Mouse (Mus musculus) brain, embryonic 14.5 days (tissue): ENCODE measurements around the gene Pin1. TPM values are rescaled to one million over a fixed set of nuclear protein-coding genes. Genes with fewer than 3 reads are reported as not detected.

Source experiments
- DNase-seq: peaks from one replicate; pipeline ENCODE4 v3.0.0-alpha.2; 2011; ENCODE audit warnings: low read depth
- CTCF ChIP-seq: fragments of 200-500 bp; IDR thresholded peaks from 2 replicates; pipeline ENCODE4 v1.5.1; 2012; ENCODE audit warnings: inconsistent platforms, mild to moderate bottlenecking, moderate library complexity, borderline replicate concordance; ENCODE audit not compliant: insufficient read depth, insufficient read length; ENCODE audit errors: extremely low read depth
- POLR2A ChIP-seq: fragments of 200-500 bp; IDR thresholded peaks from 2 replicates; pipeline ENCODE4 v1.6.1; 2012; ENCODE audit warnings: mild to moderate bottlenecking, inconsistent platforms, borderline replicate concordance; ENCODE audit not compliant: poor library complexity, insufficient read depth, insufficient read length, severe bottlenecking; ENCODE audit errors: extremely low read depth
- polyA plus RNA-seq: library from polyadenylated mRNA; depleted of rRNA; stranded (reverse); fragments of >200 nt; gene quantifications from 2 replicates; pipeline ENCODE4 v1.2.3, GENCODE M21; 2012

The Pin1 gene
- polyA plus RNA-seq, 1 experiment, result 34.4 TPM

GRCm38 (mm10) chr9:20663956-20664355 lies 12.1 kb downstream of the Pin1 start:
- peak; percentile 90 for DNase-seq
- TF ChIP-seq CTCF, result no peak
- no peak for TF ChIP-seq POLR2A

DNA sequence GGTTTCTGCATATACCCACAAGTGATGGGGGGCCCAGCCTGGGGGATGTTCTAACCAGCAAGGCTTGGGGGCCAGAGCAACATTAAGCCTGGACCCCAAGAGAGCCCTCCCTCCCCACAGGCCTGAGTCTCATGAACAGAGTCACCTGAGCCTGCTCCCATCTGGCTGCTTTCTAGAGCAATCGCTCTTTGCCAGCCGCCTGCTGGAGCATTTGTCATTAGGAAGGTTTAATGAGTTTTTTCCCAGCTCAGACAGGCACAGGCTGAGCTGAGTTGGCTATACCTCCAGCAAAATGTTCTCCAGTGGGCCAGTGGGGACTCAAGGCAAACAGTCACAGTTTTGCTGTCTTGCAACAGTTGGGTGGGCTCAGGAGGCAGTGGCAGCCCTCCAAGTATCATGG lies 12.5 kb downstream of the Pin1 start:
- no peak for TF ChIP-seq POLR2A
- TF ChIP-seq CTCF, result no peak
- DNase-seq, result peak; percentile 80

DNA sequence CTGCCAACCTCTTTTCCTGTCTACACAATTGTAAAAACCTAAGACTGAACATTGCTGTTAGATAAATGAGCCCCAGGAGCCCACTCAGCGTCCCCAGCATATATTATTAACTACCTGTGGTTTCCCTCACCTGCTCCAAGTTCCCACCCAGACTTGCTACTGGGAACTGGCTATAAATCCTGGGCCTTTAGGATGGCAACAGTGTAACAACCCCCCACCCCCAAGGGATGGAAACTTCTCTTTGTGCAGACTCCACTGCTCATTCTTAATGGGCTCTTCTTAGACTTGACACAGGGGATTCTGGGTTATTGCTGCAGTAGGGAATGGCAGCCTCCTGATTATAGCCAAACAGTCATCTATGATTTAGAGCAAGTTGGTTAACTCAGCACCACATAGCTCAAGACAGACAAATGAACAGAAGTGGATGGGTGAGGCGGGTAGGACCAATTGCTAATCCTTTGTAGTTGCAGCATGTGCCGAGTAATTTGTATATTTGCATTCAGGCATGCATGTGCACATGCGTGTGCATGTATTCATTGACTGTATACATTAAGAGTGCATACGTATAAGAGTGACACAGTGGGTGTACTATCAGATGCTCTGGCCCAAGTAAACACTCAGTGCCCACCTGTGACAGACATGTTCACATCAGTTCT lies 13.2 kb downstream of the Pin1 start:
- DNase-seq, result no peak
- no peak for TF ChIP-seq CTCF
- no peak for TF ChIP-seq POLR2A

GRCm38 (mm10) chr9:20665925-20666324 lies 14.0 kb downstream of the Pin1 start:
- peak; percentile 81 for DNase-seq
- TF ChIP-seq POLR2A (no peak), CTCF (no peak)

- TF ChIP-seq POLR2A, result no peak
- no peak for TF ChIP-seq CTCF
- no peak for DNase-seq
Measured at GRCm38 (mm10) chr9:20666510-20667034, 14.7 kb downstream of the Pin1 start.

- TF ChIP-seq POLR2A, result no peak
- no peak for TF ChIP-seq CTCF
- no peak for DNase-seq
Measured at GRCm38 (mm10) chr9:20668065-20668464, 16.2 kb downstream of the Pin1 start.

DNA sequence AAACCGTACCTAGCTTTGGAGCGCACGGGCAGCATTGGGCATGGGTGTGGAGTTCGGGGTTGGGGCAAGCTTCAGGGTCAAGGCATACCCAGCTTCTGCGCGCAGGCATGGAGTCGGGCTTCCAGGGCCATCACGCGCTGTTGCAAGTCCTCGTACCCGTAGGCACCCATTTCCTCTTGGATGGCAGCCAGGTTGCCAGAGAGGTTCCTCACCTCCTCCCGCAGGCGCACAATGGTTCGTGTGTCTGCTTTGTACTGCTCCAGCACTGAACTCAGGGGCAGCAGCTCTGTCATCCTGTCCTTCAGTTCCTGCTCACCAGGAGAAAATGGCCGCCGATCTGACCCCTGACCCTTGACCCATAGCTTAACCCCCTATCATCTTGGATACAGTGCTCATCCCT lies 20.2 kb downstream of the Pin1 start:
- no peak for DNase-seq

GRCm38 (mm10) chr9:20677892-20678291 lies 26.0 kb downstream of the Pin1 start:
- no peak for DNase-seq

More for the DNA sequence above, 20.2 kb downstream of the Pin1 start:
- TF ChIP-seq POLR2A (no peak), CTCF (no peak)

GRCm38 (mm10) chr9:20680378-20680958 lies 28.6 kb downstream of the Pin1 start:
- peak; percentile 86 for DNase-seq
- TF ChIP-seq POLR2A (no peak), CTCF (no peak)

More at GRCm38 (mm10) chr9:20677892-20678291, 26.0 kb downstream of the Pin1 start:
- TF ChIP-seq CTCF, result no peak
- TF ChIP-seq POLR2A, result no peak

DNA sequence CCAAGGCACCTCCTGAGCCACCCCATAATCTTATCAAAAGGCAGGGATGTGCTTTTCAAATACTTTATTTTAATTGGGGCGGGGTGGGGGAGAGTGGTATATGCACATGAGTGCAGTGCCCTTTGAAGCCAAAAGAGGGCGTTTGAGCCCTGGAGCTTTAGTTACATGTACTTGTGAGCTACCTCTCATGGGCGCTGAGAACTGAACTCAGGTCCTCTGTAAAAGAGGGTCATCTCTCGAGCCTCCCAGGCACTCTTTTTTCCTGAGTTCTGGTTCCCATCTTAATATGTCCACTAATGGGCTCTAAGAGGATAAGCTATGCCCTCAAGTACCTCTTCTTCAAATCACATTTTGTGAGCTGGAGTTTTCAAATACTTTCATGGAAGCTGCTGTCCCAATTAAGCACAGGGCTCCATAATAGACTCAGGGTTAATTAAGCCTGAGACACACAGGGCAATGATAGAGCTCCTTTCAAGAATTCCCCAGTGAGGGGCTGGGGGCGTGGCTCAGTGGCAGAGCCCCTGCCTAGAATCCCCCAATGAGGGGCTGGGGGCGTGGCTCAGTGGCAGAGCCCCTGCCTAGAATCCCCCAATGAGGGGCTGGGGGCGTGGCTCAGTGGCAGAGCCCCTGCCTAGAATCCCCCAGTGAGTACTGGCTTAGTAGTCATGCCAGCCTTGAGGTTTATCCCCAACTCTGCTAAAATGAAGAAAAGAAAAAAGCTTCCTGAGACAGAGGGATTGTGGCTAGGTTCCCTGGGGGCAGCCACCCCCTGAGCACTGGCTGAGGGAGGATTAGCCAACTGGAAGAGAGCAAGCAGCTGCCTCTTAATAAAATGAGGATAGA lies 29.9 kb downstream of the Pin1 start:
- DNase-seq, result peak; percentile 90
- TF ChIP-seq CTCF (no peak), POLR2A (no peak)

DNA sequence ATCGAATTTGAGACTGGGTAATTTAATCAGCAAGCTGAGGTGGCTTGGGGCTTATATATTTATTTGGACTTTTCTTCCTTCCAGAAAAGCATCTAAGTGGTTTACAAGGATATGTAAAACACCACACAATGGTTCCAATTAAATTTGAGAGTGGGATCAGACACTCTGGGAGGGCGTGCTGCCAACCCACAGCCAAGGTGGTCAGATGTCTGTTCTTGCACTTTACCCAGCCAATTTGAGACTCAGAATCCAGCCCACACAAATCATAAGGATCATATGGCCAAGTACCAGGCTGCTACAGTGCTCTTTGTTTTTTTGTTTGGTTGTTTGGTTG lies 30.5 kb downstream of the Pin1 start:
- DNase-seq, result peak; percentile 83
- no peak for TF ChIP-seq POLR2A
- TF ChIP-seq CTCF, result no peak
